Mouse (Mus musculus): ENCODE measurements around the gene Tex14. TPM values are rescaled to one million over a fixed set of nuclear protein-coding genes. Genes with fewer than 3 reads are reported as not detected.

The Tex14 gene
- total RNA-seq, 2 experiments from 2014 or later, result 0.34 to 0.44 TPM

GRCm38 (mm10) chr11:87584711-87585505 lies 180.0 kb downstream of the Tex14 start:
- intact Hi-C loops (cut with DNase I), result no loop called here
- DNase-seq, result no peak

- DNase-seq, result no peak
- intact Hi-C loops (cut with DNase I), result no loop called here
Observed at GRCm38 (mm10) chr11:87587211-87587874, 182.5 kb downstream of the Tex14 start.

GRCm38 (mm10) chr11:87589605-87590004 lies 184.7 kb downstream of the Tex14 start:
- intact Hi-C loops (cut with DNase I), result no loop called here
- DNase-seq, result no peak

- DNase-seq, result no peak
- intact Hi-C loops (cut with DNase I), result no loop called here
Observed at GRCm38 (mm10) chr11:87590841-87591525, 186.1 kb downstream of the Tex14 start.

GRCm38 (mm10) chr11:87591526-87592353 lies 186.9 kb downstream of the Tex14 start, which contains the start of gene Mtmr4:
TSS of gene Mtmr4 (plus strand) at chr11:87592162.
- peak; percentile 100 for DNase-seq
- intact Hi-C loops (cut with DNase I), result no loop called here

GRCm38 (mm10) chr11:87592354-87592695 lies 187.5 kb downstream of the Tex14 start:
- intact Hi-C loops (cut with DNase I), result no loop called here
- no peak for DNase-seq

GRCm38 (mm10) chr11:87592713-87593598 lies 188.1 kb downstream of the Tex14 start:
- intact Hi-C loops (cut with DNase I), result no loop called here
- no peak for DNase-seq

- peak; percentile 90 for DNase-seq
- intact Hi-C loops (cut with DNase I), result no loop called here
Observed at GRCm38 (mm10) chr11:87595327-87595841, 190.5 kb downstream of the Tex14 start.

GRCm38 (mm10) chr11:87595976-87596375 lies 191.1 kb downstream of the Tex14 start:
- intact Hi-C loops (cut with DNase I), result no loop called here
- DNase-seq, result no peak

GRCm38 (mm10) chr11:87596492-87596891 lies 191.6 kb downstream of the Tex14 start:
- no peak for DNase-seq
- intact Hi-C loops (cut with DNase I), result no loop called here

GRCm38 (mm10) chr11:87597061-87597460 lies 192.2 kb downstream of the Tex14 start:
- no peak for DNase-seq
- intact Hi-C loops (cut with DNase I), result no loop called here

- intact Hi-C loops (cut with DNase I), result no loop called here
- no peak for DNase-seq
Observed at GRCm38 (mm10) chr11:87599395-87600089, 194.7 kb downstream of the Tex14 start.

DNA sequence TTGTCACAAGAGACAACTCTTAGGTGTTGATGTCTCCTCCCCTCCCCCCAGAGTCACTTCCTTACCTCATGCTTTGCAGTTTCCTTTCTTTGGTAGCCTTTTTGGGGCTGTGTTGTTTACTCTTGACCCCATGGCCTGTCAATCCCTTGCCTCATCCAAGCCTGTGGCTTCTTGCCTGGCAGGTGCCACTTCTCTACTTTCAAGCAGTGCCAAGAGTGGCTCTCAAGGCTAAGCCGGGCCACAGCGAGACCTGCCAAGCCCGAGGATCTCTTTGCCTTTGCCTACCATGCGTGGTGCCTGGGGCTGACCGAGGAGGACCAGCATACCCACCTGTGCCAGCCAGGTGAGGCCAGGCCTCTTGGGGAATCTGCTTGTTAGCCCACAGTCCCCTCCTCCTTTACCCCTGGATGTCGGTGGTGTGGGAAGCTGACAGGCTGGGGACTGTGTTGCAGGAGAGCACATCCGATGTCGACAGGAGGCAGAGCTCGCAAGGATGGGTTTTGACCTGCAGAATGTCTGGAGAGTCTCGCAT lies 195.5 kb downstream of the Tex14 start:
- DNase-seq, result no peak
- intact Hi-C loops (cut with DNase I), result no loop called here

GRCm38 (mm10) chr11:87602234-87602633 lies 197.4 kb downstream of the Tex14 start:
- intact Hi-C loops (cut with DNase I), result no loop called here
- no peak for DNase-seq

DNA sequence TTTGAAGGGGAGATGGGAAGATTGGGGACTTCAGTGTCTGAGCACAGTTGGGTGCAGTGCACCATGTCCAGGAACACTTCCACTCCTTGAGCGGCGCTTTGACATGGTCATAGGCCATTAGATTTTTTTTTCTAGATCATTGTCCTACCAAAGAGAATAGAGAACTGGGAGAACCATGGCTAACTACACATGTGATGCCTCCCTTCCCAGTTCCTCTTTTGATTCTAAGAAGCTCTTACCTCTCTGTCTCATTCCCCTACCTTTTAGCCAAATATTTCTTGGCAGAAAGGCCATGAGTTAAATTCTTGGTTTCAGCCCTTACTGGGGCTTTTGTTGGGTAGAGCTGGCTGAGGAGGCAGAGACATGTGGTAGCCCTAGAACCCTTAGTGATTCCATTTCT lies 198.7 kb downstream of the Tex14 start:
- intact Hi-C loops (cut with DNase I), result no loop called here
- DNase-seq, result no peak
